Mouse (Mus musculus) MEL (cell line): ENCODE data around the gene Sgf29. TPM values are rescaled to one million over a fixed set of nuclear protein-coding genes. Genes with fewer than 3 reads are reported as not detected.

Experiments used
- DNase-seq: peaks from one replicate; pipeline ENCODE4 v3.0.0; 2011; ENCODE audit warnings: low read depth, low spot score
- H3K27ac ChIP-seq: 2 replicates; pipeline ENCODE4 v1.5.1; 2012; ENCODE audit warnings: low read depth, mild to moderate bottlenecking, control low read depth, low read length, moderate library complexity; ENCODE audit not compliant: control insufficient read depth
- H3K27me3 ChIP-seq, 2 experiments: fragments of 150-350 bp in 1 of 2; sonication (generic) in 1 of 2; 2 replicates each; pipeline ENCODE4 v1.6.1; 2012; ENCODE audit warnings: low read length in 2 of 2, mild to moderate bottlenecking in 2 of 2, improper control_type of control experiment in 1 of 2, moderate library complexity in 1 of 2; ENCODE audit not compliant: insufficient read depth in 2 of 2, control insufficient read depth in 1 of 2
- H3K36me3 ChIP-seq, 2 experiments: 2 replicates each; pipeline ENCODE4 v1.6.1; 2012 to 2014; ENCODE audit warnings: low read length in 2 of 2, improper control_type of control experiment in 1 of 2, inconsistent platforms in 1 of 2, mild to moderate bottlenecking in 1 of 2; ENCODE audit not compliant: insufficient read depth in 2 of 2, control insufficient read depth in 1 of 2
- H3K4me1 ChIP-seq, 2 experiments: fragments of 150-350 bp in 1 of 2; sonication (generic) in 1 of 2; 2 replicates each; pipeline ENCODE4 v1.6.1; 2012; ENCODE audit warnings: low read length in 2 of 2, improper control_type of control experiment in 1 of 2, mild to moderate bottlenecking in 1 of 2; ENCODE audit not compliant: insufficient read depth in 2 of 2, control insufficient read depth in 1 of 2
- H3K4me3 ChIP-seq, 2 experiments: fragments of 150-350 bp in 1 of 2; sonication (generic) in 1 of 2; 2 replicates each; pipeline ENCODE4 v1.5.1; 2012; ENCODE audit warnings: low read depth in 2 of 2, low read length in 2 of 2, mild to moderate bottlenecking in 2 of 2, moderate library complexity in 2 of 2, control low read depth in 1 of 2, improper control_type of control experiment in 1 of 2; ENCODE audit not compliant: control insufficient read depth in 1 of 2, insufficient read depth in 1 of 2
- H3K79me2 ChIP-seq: 2 replicates; pipeline ENCODE4 v1.6.1; 2012; ENCODE audit warnings: mild to moderate bottlenecking, low read length, moderate library complexity; ENCODE audit not compliant: control insufficient read depth, poor library complexity, insufficient read depth
- H3K9ac ChIP-seq: 2 replicates; pipeline ENCODE4 v1.6.1; 2012; ENCODE audit warnings: low read depth, mild to moderate bottlenecking, control low read depth, low read length, moderate library complexity; ENCODE audit not compliant: control insufficient read depth, poor library complexity, severe bottlenecking
- H3K9me3 ChIP-seq: fragments of 150-350 bp; sonication (generic); replicated peaks from 2 replicates; pipeline ENCODE4 v1.6.1; 2012; ENCODE audit warnings: mild to moderate bottlenecking, low read length, improper control_type of control experiment, moderate library complexity; ENCODE audit not compliant: insufficient read depth
- BHLHE40 ChIP-seq: IDR thresholded peaks from 2 replicates; pipeline ENCODE4 v1.6.1; 2012; ENCODE audit warnings: low read depth, mild to moderate bottlenecking, inconsistent platforms, low read length, improper control_type of control experiment, borderline replicate concordance
- CTCF ChIP-seq, 3 experiments: IDR thresholded peaks in 2 of 3; conservative IDR thresholded peaks in 1 of 3; 2 replicates each; pipeline ENCODE4 v1.5.1; 2011 to 2012; ENCODE audit warnings: low read length in 3 of 3, low read depth in 2 of 3, mild to moderate bottlenecking in 2 of 3, improper control_type of control experiment in 1 of 3, inconsistent platforms in 1 of 3, mixed read lengths in 1 of 3, moderate library complexity in 1 of 3; ENCODE audit not compliant: control insufficient read depth in 1 of 3, insufficient read depth in 1 of 3, poor library complexity in 1 of 3, severe bottlenecking in 1 of 3
- E2F4 ChIP-seq: IDR thresholded peaks from 2 replicates; pipeline ENCODE4 v1.6.1; 2011; ENCODE audit warnings: low read depth, low read length, improper control_type of control experiment, borderline replicate concordance
- ELF1 ChIP-seq: IDR thresholded peaks from 2 replicates; pipeline ENCODE4 v1.6.1; 2014; ENCODE audit warnings: low read depth, mild to moderate bottlenecking, inconsistent platforms, low read length, improper control_type of control experiment, moderate library complexity
- EP300 ChIP-seq, 2 experiments: IDR thresholded peaks; 2 replicates each; pipeline ENCODE4 v1.6.1; 2011; ENCODE audit warnings: improper control_type of control experiment in 2 of 2, low read length in 2 of 2, low read depth in 1 of 2, mild to moderate bottlenecking in 1 of 2
- ETS1 ChIP-seq: IDR thresholded peaks from 2 replicates; pipeline ENCODE4 v1.6.1; 2012; ENCODE audit warnings: low read depth, mild to moderate bottlenecking, inconsistent platforms, low read length, improper control_type of control experiment, moderate library complexity
- GABPA ChIP-seq: IDR thresholded peaks from 2 replicates; pipeline ENCODE4 v1.6.1; 2012; ENCODE audit warnings: low read depth, mild to moderate bottlenecking, inconsistent platforms, low read length, improper control_type of control experiment, moderate library complexity
- GATA1 ChIP-seq: IDR thresholded peaks from 2 replicates; pipeline ENCODE4 v1.6.1; 2011; ENCODE audit warnings: low read depth, low read length, improper control_type of control experiment
- HCFC1 ChIP-seq: IDR thresholded peaks from 2 replicates; pipeline ENCODE4 v1.6.1; 2012; ENCODE audit warnings: low read depth, mild to moderate bottlenecking, inconsistent platforms, low read length, improper control_type of control experiment, moderate library complexity
- JUND ChIP-seq: IDR thresholded peaks from 2 replicates; pipeline ENCODE4 v1.6.1; 2011; ENCODE audit warnings: low read depth, mild to moderate bottlenecking, improper control_type of control experiment, low read length
- KAT2A ChIP-seq: conservative IDR thresholded peaks from 2 replicates; pipeline ENCODE4 v1.6.1; 2012; ENCODE audit warnings: low read depth, low read length, improper control_type of control experiment, inconsistent platforms
- MAX ChIP-seq: IDR thresholded peaks from 2 replicates; pipeline ENCODE4 v1.6.1; 2011; ENCODE audit warnings: low read length, improper control_type of control experiment
- MXI1 ChIP-seq: IDR thresholded peaks from 2 replicates; pipeline ENCODE4 v1.6.1; 2011; ENCODE audit warnings: mild to moderate bottlenecking, low read depth, low read length, improper control_type of control experiment
- MYB ChIP-seq: IDR thresholded peaks from 2 replicates; pipeline ENCODE4 v1.6.1; 2011; ENCODE audit warnings: mild to moderate bottlenecking, low read depth, low read length, improper control_type of control experiment
- POLR2A ChIP-seq, 2 experiments: IDR thresholded peaks; 2 replicates each; pipeline ENCODE4 v1.6.1; 2011 to 2012; ENCODE audit warnings: low read length in 2 of 2, mild to moderate bottlenecking in 2 of 2, control low read depth in 1 of 2, improper control_type of control experiment in 1 of 2, low read depth in 1 of 2, moderate library complexity in 1 of 2; ENCODE audit not compliant: control insufficient read depth in 1 of 2, insufficient read depth in 1 of 2, poor library complexity in 1 of 2
- POLR2AphosphoS2 ChIP-seq: IDR thresholded peaks from 2 replicates; pipeline ENCODE4 v1.6.1; 2011; ENCODE audit warnings: low read length, improper control_type of control experiment
- RAD21 ChIP-seq: IDR thresholded peaks from 2 replicates; pipeline ENCODE4 v1.6.1; 2011; ENCODE audit warnings: mild to moderate bottlenecking, low read depth, low read length, improper control_type of control experiment
- RCOR1 ChIP-seq: IDR thresholded peaks from 2 replicates; pipeline ENCODE4 v1.6.1; 2012; ENCODE audit warnings: low read depth, mild to moderate bottlenecking, inconsistent platforms, low read length, improper control_type of control experiment
- SIN3A ChIP-seq: IDR thresholded peaks from 2 replicates; pipeline ENCODE4 v1.6.1; 2012; ENCODE audit warnings: low read length, improper control_type of control experiment, inconsistent platforms
- TAL1 ChIP-seq: IDR thresholded peaks from 2 replicates; pipeline ENCODE4 v1.6.1; 2012; ENCODE audit warnings: mild to moderate bottlenecking, inconsistent platforms, low read length, moderate library complexity, mixed read lengths
- TCF12 ChIP-seq: IDR thresholded peaks from 2 replicates; pipeline ENCODE4 v1.6.1; 2014; ENCODE audit warnings: low read depth, mild to moderate bottlenecking, inconsistent platforms, low read length, improper control_type of control experiment, moderate library complexity
- UBTF ChIP-seq: IDR thresholded peaks from 2 replicates; pipeline ENCODE4 v1.6.1; 2012; ENCODE audit warnings: low read depth, mild to moderate bottlenecking, inconsistent platforms, low read length, improper control_type of control experiment, moderate library complexity, borderline replicate concordance; ENCODE audit not compliant: insufficient read depth
- USF1 ChIP-seq: IDR thresholded peaks from 2 replicates; pipeline ENCODE4 v1.6.1; 2014; ENCODE audit warnings: low read depth, mild to moderate bottlenecking, inconsistent platforms, low read length, improper control_type of control experiment, moderate library complexity
- USF2 ChIP-seq, 2 experiments: IDR thresholded peaks; 2 replicates each; pipeline ENCODE4 v1.6.1; 2011 to 2012; ENCODE audit warnings: improper control_type of control experiment in 2 of 2, low read length in 2 of 2, borderline replicate concordance in 1 of 2, inconsistent platforms in 1 of 2, low read depth in 1 of 2, mild to moderate bottlenecking in 1 of 2; ENCODE audit not compliant: insufficient read depth in 1 of 2
- ZC3H11A ChIP-seq: IDR thresholded peaks from 2 replicates; pipeline ENCODE4 v1.6.1; 2012; ENCODE audit warnings: low read depth, mild to moderate bottlenecking, inconsistent platforms, low read length, improper control_type of control experiment
- ZKSCAN1 ChIP-seq: IDR thresholded peaks from 2 replicates; pipeline ENCODE4 v1.6.1; 2012; ENCODE audit warnings: low read depth, mild to moderate bottlenecking, inconsistent platforms, low read length, improper control_type of control experiment, moderate library complexity
- polyA plus RNA-seq, 2 experiments: library from polyadenylated mRNA; stranded (reverse) in 1 of 2; unstranded in 1 of 2; fragments of >175 nt in 1 of 2; fragments of >200 nt in 1 of 2; gene quantifications; 2 replicates each; pipeline versions ENCODE4 v1.2.1 to v1.2.4; 2012; ENCODE audit warnings: low replicate concordance in 2 of 2, low read depth in 1 of 2; ENCODE audit not compliant: insufficient read length in 2 of 2, insufficient read depth in 1 of 2, missing spikeins in 1 of 2
- total RNA-seq: library from RNA; depleted of rRNA; stranded (reverse); fragments of 300-350 nt; gene quantifications from 2 replicates; pipeline ENCODE4 v1.2.3, GENCODE M21; 2012

The Sgf29 gene
- total and polyA plus RNA-seq, 3 experiments, result 81.7 to 117 TPM; not detected in 1

GRCm38 (mm10) chr7:126657522-126657921 lies 8.4 kb downstream of the Sgf29 start:
- peaks cover 4% of the 10 kb centered on the region; the same call in 1 of the 2 replicates for H3K79me2 ChIP-seq
- no peak overlapping the region for H3K9ac ChIP-seq
- H3K9me3 ChIP-seq, result no peaks in the 10 kb centered on the region
- H3K4me3 ChIP-seq, result no peak overlapping the region
- no peak for TF ChIP-seq MXI1
- no peak for TF ChIP-seq UBTF
- TF ChIP-seq USF1, result no peak
- no peak for TF ChIP-seq E2F4
- no peak for TF ChIP-seq ELF1
- no peak for TF ChIP-seq MYB
- TF ChIP-seq MAX, result no peak
- TF ChIP-seq GATA1, result 0 out of 2 replicates have a peak, but pooled peaks have one; percentile 24
- no peak for TF ChIP-seq POLR2A (IDR thresholded peaks at IDR 0.05; ENCODE audit: control insufficient read depth in 1 of 2, insufficient read depth in 1 of 2, low read depth in 1 of 2, low read length in 2 of 2, poor library complexity in 1 of 2)
- TF ChIP-seq CTCF (IDR thresholded peaks at IDR 0.05 in 2 of 3, conservative IDR thresholded peaks at IDR 0.05 in 1 of 3; ENCODE audit: control insufficient read depth in 1 of 3, insufficient read depth in 1 of 3, low read depth in 2 of 3, low read length in 3 of 3, poor library complexity in 1 of 3, severe bottlenecking in 1 of 3), result no peak
- TF ChIP-seq GABPA, result no peak
- no peak for TF ChIP-seq RAD21
- peak; percentile 35; the same call in 1 of the 2 replicates for TF ChIP-seq ETS1
- TF ChIP-seq TCF12, result no peak
- no peak for TF ChIP-seq ZKSCAN1
- no peak for TF ChIP-seq ZC3H11A
- TF ChIP-seq RCOR1, result no peak
- peaks cover 16 to 20% of the 10 kb centered on the region in 2 experiments for H3K4me1 ChIP-seq
- H3K36me3 ChIP-seq, result peaks cover 0 to 30% of the 10 kb centered on the region in 2 experiments; a peak in 3 of 4 replicates
- H3K27ac ChIP-seq, result no peak overlapping the region
- H3K27me3 ChIP-seq, result no peaks in the 10 kb centered on the region
- DNase-seq, result no peak

- DNase-seq, result no peak
- H3K4me1 ChIP-seq, result peaks cover 13% of the 10 kb centered on the region in 2 experiments
- no peak overlapping the region for H3K4me3 ChIP-seq
- no peaks in the 10 kb centered on the region for H3K9me3 ChIP-seq
- TF ChIP-seq BHLHE40 (no peak), POLR2AphosphoS2 (no peak), USF2 (IDR thresholded peaks at IDR 0.05; ENCODE audit: borderline replicate concordance in 1 of 2, insufficient read depth in 1 of 2, low read depth in 1 of 2, low read length in 2 of 2) (no peak), JUND (no peak), ZC3H11A (no peak), TAL1 (no peak), KAT2A (no peak), ETS1 (no peak), CTCF (IDR thresholded peaks at IDR 0.05 in 2 of 3, conservative IDR thresholded peaks at IDR 0.05 in 1 of 3; ENCODE audit: control insufficient read depth in 1 of 3, insufficient read depth in 1 of 3, low read depth in 2 of 3, low read length in 3 of 3, poor library complexity in 1 of 3, severe bottlenecking in 1 of 3) (no peak), HCFC1 (no peak), EP300 (IDR thresholded peaks at IDR 0.05; ENCODE audit: low read depth in 1 of 2, low read length in 2 of 2) (no peak), UBTF (no peak), SIN3A (no peak)
- H3K27me3 ChIP-seq, result no peaks in the 10 kb centered on the region
- 0 out of 2 replicates have a peak, but pooled peaks cover 1% of the 10 kb centered on the region for H3K79me2 ChIP-seq
- peaks cover 8 to 24% of the 10 kb centered on the region in 2 experiments; a peak in 3 of 4 replicates for H3K36me3 ChIP-seq
- H3K27ac ChIP-seq, result no peak overlapping the region
- no peak overlapping the region for H3K9ac ChIP-seq
Measured at GRCm38 (mm10) chr7:126659771-126660170, 10.7 kb downstream of the Sgf29 start.
